Mouse (Mus musculus): Measurements from ENCODE around the gene Scn4a.

DNA sequence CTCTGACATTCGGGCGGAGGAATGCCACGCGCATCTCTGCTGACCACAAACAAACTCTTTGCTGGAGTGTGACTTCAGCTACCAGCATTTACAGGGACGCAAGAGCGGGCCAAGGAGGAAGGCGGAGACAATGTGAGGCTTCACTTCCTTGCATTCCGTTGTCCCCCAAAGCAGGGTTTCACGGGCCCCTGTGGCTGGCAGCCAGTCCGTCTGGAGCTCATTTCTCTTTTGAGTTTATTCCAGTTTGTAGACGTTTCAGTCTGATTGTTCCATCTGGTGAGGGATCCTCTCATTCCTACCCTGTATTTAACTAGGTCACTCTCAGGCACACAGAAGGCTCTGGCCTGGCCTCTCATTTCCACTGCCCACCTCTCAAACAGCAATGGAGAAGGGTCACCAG is 66.1 kb downstream of the Scn4a start:
- TF ChIP-seq CTCF (IDR thresholded peaks at IDR 0.05) (no peak), POLR2A (IDR thresholded peaks at IDR 0.05; ENCODE audit: insufficient read depth, low read depth, low read length) (no peak)
